Mouse (Mus musculus): ENCODE results near the gene Adgrg7.

Adgrg7 gene

DNA sequence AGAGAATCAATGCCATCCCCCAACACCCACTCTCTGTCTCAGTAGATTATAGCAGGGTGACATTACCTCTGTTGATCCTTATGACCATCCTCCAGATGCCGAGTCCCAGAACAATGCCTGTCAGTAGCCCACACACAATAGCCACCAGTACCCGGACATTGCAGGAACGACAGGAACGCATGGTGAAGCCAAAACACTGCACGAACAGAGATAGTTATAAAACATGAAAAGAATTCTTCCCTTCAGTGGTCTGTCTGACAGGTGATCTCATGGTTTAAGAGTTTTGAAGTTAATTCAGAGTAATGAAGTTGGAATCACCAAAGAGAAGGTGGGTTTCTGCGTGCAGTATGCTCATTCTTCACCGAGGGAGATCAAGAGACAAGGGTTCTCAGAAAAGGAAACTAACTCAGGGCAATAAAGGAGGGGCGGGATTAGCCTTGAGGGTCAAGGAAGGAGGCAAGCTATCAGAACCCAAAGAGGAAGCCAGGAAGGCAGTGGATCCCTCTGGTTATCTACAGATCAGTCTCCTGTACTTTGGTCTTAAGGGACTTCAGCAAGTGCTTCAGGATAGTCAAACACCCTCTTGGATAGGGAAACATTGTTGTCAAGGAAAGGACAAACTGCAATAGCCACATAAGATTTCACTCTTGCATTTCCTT, at the start of gene Adgrg7:
TSS of gene Adgrg7 (minus strand) at position 375 of the 659 bp plus-strand sequence.
- no peak for DNase-seq (ENCODE audit: low read depth, low spot score)

DNA sequence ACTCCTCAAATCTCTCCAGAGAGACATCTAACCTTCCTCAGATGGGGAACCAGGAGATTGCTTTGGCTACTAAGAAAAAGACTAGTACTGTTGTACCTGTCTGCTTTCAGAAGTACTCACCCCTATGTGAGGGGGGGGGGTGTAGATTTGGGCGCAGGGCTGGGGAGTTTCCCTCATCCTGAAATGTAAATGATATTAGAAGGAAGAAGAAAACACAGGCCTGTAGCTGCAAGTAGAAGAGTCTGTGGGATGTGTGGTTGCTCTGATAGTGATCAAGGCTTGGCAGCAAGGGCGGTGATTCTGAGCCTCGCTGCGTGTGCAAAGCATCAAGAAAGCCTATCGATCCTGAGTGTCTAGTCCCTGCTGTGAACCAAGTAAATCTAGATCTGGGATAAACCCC, 47.3 kb upstream of the Adgrg7 start:
- no peak for DNase-seq (ENCODE audit: low read depth, low spot score)

DNA sequence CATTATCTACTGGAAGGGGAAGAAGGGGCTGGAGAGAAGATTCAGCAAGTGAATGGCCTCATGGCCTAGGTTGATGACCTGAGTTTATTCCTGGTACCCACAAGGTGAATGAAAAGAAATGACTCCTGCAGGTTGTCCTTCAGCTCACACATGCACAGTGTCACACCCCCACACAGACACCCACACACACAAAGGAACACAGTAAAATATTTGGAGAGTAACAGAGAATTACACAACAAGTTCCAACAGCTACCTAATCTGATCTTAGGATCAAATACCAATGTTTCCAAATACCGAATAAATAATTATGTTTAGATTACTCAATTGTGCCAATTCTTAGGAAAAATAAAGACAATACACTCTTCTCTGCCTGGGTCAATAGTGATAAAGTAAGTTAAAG, 37.7 kb upstream of the Adgrg7 start:
- no peak for DNase-seq (ENCODE audit: low read depth, low spot score)

DNA sequence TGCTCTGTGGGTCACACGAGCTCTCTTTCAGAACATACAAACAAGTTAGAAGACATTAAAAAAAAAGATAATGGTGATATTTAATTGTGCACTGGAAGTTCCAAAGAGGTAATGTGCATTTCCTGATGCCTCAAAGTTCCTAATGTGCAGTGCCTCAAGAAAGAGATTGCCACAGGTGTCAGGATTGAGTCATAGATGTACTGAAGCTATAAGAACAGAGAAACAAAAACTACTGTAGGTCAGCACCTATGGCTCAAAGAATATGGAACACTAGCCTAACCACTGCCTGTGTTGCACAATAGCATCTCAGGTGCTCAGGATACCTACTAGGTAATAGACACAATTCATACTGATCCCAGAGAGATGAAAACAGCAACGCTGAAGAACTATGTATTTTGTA, 36.3 kb upstream of the Adgrg7 start:
- DNase-seq (ENCODE audit: low read depth, low spot score) = no peak

DNA sequence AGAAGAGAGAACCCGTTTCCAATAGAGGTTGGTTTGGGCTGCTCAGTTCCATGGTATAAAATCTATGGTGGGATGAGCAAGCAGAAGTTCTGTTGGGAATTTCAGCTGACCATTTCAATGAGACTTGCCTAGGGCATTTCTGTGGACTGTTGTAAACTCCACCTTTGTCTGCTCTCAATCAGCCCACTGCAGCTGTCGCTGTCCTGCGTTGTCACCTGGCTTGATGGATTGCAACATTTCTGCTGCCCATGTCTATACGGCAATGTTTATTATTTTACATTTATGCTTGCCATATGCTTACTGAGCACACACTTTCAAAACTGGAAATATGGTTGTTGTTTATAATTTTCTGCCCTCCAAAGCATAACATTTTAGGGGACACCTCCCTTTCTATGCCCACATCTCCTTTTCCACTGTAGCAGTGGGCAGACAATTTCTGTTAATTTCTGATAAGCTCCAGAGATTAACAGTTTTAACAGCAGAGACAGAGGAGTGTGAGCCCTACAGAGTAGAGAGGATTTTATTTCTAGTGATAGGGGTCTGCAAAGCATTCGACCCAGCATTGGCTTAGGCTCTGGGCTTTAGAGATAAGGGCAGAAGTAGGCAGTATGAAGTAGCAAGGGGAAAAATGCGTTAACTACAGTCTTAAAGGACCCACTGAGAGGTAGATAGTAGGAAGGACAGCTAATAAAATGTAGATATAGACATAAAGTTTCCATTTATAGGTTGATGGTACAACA, 5.9 kb upstream of the Adgrg7 start:
- DNase-seq (ENCODE audit: low read depth, low spot score) = no peak

DNA sequence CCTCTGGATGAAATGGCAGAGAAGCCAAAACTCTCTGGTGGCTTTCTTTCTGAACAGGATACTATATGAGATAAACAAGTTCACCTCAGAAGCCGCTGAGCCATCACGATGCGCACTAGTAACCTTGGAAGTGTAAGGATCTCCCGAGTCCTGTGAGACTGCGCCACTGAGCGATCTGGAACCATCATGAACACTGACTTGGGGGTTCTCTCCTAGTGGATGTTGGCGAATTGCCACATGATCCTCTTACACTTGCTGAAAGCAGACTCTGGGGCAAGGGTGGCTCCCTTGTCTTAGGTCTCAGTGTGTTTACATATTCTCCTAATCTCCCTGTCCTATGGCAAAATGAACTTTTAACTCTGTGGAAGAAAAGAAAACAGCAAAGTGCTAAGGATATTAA, 5.3 kb upstream of the Adgrg7 start:
- no peak for DNase-seq (ENCODE audit: low read depth, low spot score)

DNA sequence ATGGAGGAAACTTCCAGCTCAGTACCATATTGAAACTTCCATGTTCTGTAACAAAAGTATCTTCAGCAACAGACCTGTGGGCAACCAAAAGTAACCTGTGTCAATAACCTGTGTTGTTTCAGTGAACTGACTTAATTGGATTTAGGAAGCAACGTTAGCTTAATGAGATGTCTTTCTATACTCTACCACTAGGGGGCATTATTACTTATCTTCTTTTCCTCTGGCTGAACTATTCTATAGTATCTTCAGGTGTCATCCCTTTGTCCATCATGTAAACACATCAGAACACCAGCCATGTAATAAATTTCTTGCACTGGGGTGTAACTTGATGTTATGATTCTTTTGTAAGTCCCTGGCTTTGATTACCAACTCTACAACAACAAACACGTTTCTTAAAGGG, 4.8 kb upstream of the Adgrg7 start:
- DNase-seq (ENCODE audit: low read depth, low spot score) = peak; percentile 65

DNA sequence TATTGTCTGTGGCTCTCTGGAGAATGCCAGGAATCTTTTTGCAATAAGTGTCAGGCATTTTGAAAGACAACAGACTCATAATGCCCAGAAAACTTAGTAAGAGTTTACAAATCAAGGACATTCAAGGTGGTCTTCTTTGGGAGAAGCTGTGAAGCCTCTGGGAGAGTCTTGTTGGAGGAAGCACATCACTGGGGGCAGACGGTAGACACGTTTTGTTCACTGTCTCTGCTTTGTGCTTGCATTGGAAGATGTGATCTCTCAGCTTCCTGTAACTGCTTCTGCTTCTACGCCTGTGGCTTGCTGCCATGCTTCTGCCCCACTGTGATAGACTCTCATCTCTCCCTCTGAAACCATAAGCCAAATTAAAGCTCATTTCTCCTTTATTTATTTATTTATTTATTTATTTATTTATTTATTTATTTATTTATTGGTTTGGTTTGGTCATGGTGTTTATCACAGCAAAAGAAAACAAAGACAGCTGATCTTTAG, 3.9 kb upstream of the Adgrg7 start:
- DNase-seq (ENCODE audit: low read depth, low spot score) = no peak

DNA sequence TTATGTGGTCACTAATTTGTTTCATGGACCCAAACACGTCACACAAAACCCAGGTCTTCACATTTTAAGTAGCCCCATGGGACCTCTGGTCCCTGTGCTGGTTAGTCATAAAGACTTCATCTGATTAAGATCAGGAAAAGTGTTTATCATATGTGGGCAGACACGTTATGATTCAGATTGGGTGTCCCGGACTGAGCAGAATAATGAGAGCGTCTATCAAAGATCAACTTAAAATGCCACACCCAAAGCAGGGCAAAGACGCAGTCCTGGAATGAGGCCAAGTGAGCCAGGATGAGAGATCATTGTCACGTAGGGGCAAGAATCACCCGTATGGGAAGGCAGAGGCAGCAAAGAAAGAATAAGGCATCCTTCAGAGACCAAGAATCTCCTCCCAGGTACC, 3.2 kb upstream of the Adgrg7 start:
- DNase-seq (ENCODE audit: low read depth, low spot score) = no peak

DNA sequence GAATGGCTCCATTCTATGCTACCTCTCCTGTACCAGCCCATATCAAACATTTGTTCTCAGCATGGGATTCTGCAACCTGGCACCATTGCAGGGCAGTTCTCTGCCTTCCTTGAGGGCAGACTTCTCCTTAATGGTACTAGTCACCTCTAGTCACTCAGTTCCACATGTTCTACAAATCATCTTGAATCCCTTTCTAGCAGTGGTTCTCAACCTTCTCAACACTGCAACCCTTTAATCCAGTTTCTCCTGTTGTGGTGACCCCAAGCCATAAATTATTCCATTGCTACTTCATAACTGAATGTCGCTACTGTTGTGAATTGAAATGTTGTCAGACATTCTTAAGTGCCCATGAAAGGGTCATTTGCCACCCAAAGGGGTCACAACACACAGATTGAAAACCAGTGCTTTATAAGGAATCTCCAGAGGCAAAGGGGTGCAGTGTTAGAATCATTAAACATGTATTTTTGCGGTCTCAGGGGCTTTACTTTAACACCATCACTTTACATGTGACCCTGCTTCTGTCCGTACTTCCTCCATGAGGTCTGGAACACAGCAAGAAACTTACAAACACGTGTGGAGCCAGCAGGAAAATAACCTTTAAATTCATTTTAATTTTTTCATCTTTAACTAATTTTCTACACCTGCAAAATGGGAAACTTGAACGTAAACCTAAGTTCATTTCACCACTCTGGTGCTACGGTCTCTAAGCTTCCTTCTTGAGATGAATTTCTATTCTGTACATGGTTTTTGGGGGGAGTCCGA, 1.1 kb downstream of the Adgrg7 start:
- DNase-seq (ENCODE audit: low read depth, low spot score) = no peak

DNA sequence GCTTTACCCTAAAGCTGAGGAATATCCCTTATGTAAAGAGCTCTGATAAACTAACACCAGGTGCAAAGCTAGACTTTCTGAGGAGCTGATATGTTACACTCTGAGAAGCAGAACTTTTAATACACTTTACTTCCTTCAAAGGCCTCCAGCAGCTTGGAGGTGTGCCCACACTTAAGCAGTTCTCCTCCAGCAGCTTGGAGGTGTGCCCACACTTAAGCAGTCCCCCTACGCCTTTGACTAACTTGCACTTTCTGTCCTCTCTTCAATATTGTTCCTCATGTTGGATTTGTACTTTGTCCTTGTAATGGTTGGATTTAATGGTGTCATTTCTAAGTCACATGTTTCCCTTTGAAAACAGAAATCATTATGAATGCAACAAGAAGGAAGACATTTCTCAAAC, 1.9 kb downstream of the Adgrg7 start:
- DNase-seq (ENCODE audit: low read depth, low spot score) = no peak

DNA sequence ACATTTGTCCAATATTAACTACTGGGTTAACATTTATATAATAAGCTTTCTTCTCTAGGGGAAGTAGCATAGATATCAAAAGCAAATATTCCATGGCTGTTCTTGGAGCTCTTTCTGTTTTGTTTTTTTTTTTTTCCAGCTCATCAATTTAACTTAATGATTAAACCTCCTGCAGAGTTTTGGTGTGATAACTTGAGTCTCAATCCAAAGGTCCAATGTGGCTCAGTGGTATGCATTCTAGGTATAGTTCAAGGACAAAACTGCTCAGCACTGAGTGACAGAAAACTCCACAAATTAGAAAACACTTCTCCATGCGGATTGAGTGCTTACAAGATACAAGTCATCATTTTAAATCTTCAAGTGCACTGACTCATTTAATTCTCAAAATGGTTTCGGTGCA, 9.7 kb downstream of the Adgrg7 start:
- no peak for DNase-seq (ENCODE audit: low read depth, low spot score)

DNA sequence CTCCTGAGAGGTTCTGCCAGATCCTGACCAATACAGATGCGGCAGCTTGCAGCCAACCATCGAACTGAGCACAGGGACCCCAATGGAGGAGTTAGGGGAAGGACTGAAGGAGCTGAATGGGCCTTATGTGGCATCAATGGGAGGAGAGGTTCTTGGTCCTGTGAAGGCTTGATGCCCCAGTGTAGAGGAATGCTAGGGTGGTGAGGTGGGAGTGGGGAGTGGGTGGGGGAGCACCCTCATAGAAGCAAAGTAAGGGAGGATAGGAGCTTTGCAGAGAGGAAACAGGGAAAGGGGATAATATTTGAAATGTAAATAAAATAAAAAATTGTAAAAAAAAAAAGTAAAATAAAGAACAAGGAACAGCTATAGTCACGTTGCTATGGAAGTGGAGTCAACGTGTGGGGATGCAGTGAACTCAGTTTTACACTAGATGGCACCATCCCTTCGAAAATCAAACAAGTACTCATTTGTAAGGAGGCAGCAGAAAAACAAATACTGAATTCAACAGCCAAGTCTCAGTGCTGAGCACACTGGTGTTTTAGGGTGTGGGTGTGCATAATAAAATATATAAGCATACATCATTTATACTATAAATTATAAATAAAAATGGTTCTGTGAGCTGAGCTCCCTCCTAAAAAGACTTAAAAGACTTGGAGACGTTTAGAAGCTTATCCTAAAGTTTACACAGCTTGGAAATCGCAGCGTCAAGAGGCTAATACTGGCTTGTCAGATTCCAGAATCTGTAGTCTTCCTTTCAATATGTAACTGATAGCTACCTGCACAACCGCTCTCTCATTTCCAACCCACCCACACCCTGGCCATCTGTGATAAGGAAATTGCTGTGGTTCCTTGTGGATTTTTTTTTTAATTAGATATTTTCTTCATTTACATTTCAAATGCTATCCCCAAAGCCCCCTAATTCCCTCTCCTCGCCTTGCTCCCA, 24.2 kb downstream of the Adgrg7 start:
- peak; percentile 69 for DNase-seq (ENCODE audit: low read depth, low spot score)

DNA sequence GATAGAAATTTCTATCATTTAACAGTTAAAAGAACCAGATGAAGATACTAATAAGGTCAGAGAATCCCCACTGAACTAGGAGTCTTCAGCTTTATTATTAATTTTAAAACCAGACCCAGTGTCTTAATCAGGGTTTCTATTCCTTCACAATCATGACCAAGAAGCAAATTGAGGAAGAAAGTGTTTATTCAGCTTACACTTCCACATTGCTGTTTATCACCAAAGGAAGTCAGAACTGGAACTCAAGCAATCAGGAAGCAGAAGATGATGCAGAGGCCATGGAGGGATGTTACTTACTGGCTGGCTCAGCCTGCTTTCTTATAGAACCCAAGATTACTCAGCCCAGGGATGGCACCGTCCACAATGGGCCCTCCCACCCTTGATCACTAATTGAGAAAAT, 66.6 kb downstream of the Adgrg7 start:
- DNase-seq (ENCODE audit: low read depth, low spot score) = no peak

DNA sequence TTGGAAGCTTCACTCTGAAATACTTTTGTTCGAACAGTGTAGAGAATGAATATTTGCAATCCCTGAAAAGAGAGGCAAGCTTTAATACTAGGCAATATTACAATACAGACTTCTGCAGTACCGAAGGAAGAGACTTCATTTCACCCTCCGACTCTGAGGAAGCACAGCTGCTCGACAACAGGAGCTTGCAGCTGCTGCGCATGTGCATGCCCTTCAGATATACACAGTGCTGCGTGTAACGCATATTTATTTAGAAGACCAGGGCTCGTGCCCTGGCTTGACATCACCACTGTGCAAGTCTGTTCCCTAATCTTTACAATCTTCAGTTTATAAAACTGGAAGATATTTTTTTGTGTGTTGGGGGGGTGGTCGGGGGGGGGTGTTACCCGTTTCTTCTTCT, 70.7 kb downstream of the Adgrg7 start:
- DNase-seq (ENCODE audit: low read depth, low spot score) = no peak

DNA sequence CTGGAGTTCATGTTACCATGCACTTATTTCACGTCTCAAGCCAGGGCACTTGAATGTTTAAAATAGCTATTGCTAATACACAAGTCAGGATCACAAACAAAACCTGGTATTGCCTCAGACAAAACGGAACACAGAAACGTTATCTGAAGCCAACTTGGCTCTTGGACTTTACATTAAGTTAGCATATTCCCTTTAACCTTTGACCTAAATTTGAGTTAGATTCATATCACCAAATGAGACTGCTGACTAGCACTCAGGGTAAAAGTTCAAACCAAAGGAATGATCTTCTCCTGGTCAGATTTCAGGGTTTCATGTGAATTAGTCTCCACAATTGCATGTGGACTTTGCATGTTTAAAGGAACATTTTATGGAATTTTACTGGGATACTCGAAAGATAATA, 73.3 kb downstream of the Adgrg7 start:
- DNase-seq (ENCODE audit: low read depth, low spot score) = no peak

DNA sequence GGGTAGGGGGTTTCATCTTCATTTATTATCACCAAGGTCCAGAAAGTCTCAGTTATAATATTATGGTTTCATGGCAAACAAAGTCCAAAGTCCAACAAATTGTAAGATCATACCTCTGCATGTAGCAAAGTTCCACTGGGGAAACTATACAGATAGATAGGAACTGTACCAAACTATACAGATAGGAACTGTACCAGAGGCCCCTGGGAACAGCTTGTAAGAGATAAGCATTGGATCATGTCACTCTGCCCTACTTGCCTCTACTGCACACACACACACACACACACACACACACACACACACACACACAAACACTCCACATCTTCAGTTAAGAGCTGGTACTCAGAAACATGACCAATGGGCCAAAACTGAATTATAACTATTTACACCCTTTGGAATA, 76.6 kb downstream of the Adgrg7 start:
- DNase-seq (ENCODE audit: low read depth, low spot score) = no peak

DNA sequence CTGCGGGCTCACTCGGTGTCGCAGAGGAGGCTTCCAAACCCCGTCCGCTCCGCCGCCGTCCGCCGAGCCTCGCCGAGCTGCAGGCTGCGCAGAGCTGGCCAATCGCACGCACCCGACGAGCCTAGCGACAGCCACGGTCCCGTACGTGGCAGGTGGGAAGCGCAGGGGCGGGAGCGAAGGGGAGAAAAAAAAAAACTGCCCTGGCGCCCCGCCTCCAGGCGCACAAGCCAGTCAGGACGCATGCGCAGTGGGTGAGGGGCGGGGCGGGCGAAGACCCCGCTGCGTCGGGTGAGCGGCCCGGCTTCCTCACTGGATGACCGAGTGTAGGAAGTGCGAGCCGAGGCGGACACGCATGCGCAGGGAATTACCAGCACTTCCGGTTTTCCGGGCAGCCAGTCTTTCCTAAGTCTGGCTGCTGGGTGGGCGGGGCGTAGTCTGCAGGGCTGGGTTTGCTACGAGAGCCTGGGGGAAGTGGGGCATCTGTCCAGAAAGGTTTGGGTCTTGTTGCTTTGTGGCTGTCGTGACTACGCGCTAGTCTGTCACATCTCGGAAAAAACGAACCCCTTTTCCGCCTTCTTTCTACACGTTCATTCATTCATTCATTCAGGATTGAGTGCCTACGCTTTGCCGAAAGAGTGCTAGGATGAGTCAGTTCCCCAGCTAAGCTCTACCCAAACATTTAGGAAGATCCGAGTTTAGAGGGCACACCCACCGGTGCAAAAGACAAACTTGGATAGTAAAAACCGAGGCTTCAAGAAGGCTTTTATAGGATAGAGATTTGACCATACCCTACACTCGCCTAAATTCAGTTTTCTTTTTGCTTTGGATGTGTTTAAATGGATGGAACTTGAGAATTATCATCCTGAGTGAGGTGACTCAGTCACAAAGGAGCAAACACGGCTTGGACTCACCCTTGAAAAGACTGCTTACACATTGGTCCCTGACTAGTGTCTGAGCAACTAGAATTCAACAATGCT, 78.1 kb downstream of the Adgrg7 start, which contains the start of gene Tfg:
TSS of gene Tfg (minus strand) at position 227 of the 977 bp plus-strand sequence.
- peak; percentile 99 for DNase-seq (ENCODE audit: low read depth, low spot score)

DNA sequence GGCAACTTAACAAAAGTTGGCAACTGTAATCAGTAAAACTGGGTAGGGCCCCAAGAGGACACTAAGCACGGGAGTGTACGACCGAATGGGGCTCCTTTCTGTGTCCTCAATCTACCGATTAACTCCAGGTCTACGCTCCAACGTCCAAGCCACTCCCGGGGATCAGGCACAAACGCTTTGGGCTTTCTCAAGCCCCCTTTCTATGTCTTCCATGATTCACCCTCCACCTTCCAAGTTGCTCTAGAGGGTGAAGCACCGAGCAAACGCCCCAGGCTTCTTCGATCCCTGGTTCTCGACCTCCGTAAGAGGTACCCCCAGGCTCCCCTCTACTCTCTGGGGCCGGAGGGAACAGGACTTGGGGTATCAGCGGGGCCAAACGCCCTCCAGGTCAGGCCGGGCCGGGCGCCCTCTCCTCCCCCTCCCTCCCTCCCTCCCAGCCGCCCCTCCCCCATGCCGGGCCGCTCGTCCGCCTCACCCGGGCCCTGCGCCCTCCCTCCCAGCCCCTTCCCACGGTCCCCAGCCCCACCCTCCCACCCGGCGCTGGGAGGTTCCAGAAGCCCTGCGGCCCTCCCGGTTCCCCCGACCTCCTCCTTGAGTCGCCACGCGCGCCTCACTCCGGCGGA, 79.0 kb downstream of the Adgrg7 start:
- DNase-seq (ENCODE audit: low read depth, low spot score) = peak; percentile 59

DNA sequence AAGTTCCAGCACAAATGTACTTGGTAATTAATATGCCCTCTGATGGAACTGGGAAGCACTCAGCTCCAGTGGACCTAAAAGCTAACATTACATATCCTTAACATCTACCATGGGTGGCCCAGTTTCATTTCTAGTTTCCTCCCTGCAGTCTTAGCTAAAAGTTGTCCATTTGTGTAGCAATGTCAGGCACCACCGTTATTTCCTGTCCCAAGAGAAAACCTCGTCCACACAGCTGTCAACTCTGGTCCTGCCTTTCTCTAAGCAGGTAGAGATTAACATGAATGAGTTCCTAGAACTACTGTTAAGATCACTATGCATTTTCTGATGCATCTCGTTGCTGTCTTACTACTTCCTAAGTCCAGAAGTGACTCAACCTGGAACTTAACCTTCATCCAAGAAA, 80.0 kb downstream of the Adgrg7 start:
- no peak for DNase-seq (ENCODE audit: low read depth, low spot score)

Measured in ES-CJ7 (cell line).